Mouse (Mus musculus) large intestine, adult 2 months (tissue): ENCODE data around the gene Gm49721. TPM values are rescaled to one million over a fixed set of nuclear protein-coding genes. Genes with fewer than 3 reads are reported as not detected.
"Not testable (repeated sequence)": the region's sequence is repeated elsewhere in the genome, so short reads cannot be mapped to it uniquely, and the experiment has no call there.

Experiments used
- DNase-seq: peaks from one replicate; pipeline ENCODE4 v3.0.0-alpha.2; 2012; ENCODE audit warnings: low read depth, low spot score
- WGBS: fragments of 180-500 bp; shearing (Covaris S2); methylation state at CpG from one replicate; pipeline ENCODE4 v1.1.7; 2018; 5-methylcytosine and 5-hydroxymethylcytosine counted together
- polyA plus RNA-seq: library from polyadenylated mRNA; depleted of rRNA; stranded (reverse); fragments of >200 nt; gene quantifications from 2 replicates; pipeline ENCODE4 v1.2.3, GENCODE M21; 2012; rRNA removed

Gm49721 gene
- polyA plus RNA-seq: 0.42 and 0.74 TPM in 2 replicates

- not testable (repeated sequence) for DNase-seq
- WGBS: under 1% methylated on average over 49 of the region's 68 CpGs
Measured at GRCm38 (mm10) chr17:6978287-6979248, at the start of gene Gm49721. Gene Gm49721 (plus strand): TSS chr17:6978904.

- not testable (repeated sequence) for DNase-seq
- WGBS: 56% methylated on average over 7 of the region's 7 CpGs
Measured at GRCm38 (mm10) chr17:6931625-6932024, 47.1 kb upstream of the Gm49721 start.

- WGBS: no CpG with 5 or more reads among the region's 4 CpGs
- not testable (repeated sequence) for DNase-seq
Measured at GRCm38 (mm10) chr17:6942560-6942959, 36.1 kb upstream of the Gm49721 start.

GRCm38 (mm10) chr17:6947637-6947983, 31.1 kb upstream of the Gm49721 start:
- 0% methylated on average over 1 of the region's 8 CpGs for WGBS
- DNase-seq: not testable (repeated sequence)

GRCm38 (mm10) chr17:6947984-6948768, 30.5 kb upstream of the Gm49721 start, which contains the start of gene Rsph3b:
Gene Rsph3b (minus strand): TSS chr17:6948682.
- peak; percentile 44 for DNase-seq

GRCm38 (mm10) chr17:6948769-6949228, 29.9 kb upstream of the Gm49721 start:
- DNase-seq: peak; percentile 46
- WGBS: 2% methylated on average over 9 of the region's 9 CpGs

More at GRCm38 (mm10) chr17:6947984-6948768, 30.5 kb upstream of the Gm49721 start, which contains the start of gene Rsph3b:
- WGBS: 1% methylated on average over 73 of the region's 73 CpGs

GRCm38 (mm10) chr17:6958881-6959280, 19.8 kb upstream of the Gm49721 start:
- not testable (repeated sequence) for DNase-seq
- whole genome bisulfite sequencing: 65% methylated on average over 7 of the region's 8 CpGs

- 28% methylated on average over 5 of the region's 6 CpGs for WGBS
- not testable (repeated sequence) for DNase-seq
Measured at GRCm38 (mm10) chr17:6959543-6960259, 19.0 kb upstream of the Gm49721 start.

GRCm38 (mm10) chr17:6960349-6960748, 18.4 kb upstream of the Gm49721 start:
- WGBS: under 1% methylated on average over 12 of the region's 12 CpGs
- not testable (repeated sequence) for DNase-seq

GRCm38 (mm10) chr17:6960776-6961175, 17.9 kb upstream of the Gm49721 start, which contains the start of gene Tagap1:
Gene Tagap1 (minus strand): TSS chr17:6961156.
- not testable (repeated sequence) for DNase-seq
- WGBS: 3% methylated on average over 44 of the region's 51 CpGs

GRCm38 (mm10) chr17:6961181-6962000, 17.3 kb upstream of the Gm49721 start:
- peak; percentile 18 for DNase-seq
- under 1% methylated on average over 21 of the region's 48 CpGs for WGBS

- 69% methylated on average over 4 of the region's 6 CpGs for WGBS
- not testable (repeated sequence) for DNase-seq
Measured at GRCm38 (mm10) chr17:6962339-6962738, 16.4 kb upstream of the Gm49721 start.

GRCm38 (mm10) chr17:6962936-6963335, 15.8 kb upstream of the Gm49721 start:
- WGBS: 40% methylated on average over 4 of the region's 4 CpGs

GRCm38 (mm10) chr17:6965364-6965763, 13.3 kb upstream of the Gm49721 start:
- DNase-seq: not testable (repeated sequence)

More at GRCm38 (mm10) chr17:6962936-6963335, 15.8 kb upstream of the Gm49721 start:
- DNase-seq: not testable (repeated sequence)

GRCm38 (mm10) chr17:6967673-6968072, 11.0 kb upstream of the Gm49721 start:
- 0% methylated on average over 1 of the region's 1 CpGs for WGBS
- not testable (repeated sequence) for DNase-seq

More at GRCm38 (mm10) chr17:6965364-6965763, 13.3 kb upstream of the Gm49721 start:
- WGBS: 10% methylated on average over 6 of the region's 6 CpGs

- WGBS: 100% methylated on average over 1 of the region's 8 CpGs
Measured at GRCm38 (mm10) chr17:6970334-6970733, 8.4 kb upstream of the Gm49721 start, which contains the start of gene Rnaset2b. Gene Rnaset2b (plus strand): TSS chr17:6970634.

GRCm38 (mm10) chr17:6971238-6971637, 7.5 kb upstream of the Gm49721 start:
- WGBS: 86% methylated on average over 8 of the region's 8 CpGs
- DNase-seq: not testable (repeated sequence)

More at GRCm38 (mm10) chr17:6970334-6970733, 8.4 kb upstream of the Gm49721 start, which contains the start of gene Rnaset2b:
- not testable (repeated sequence) for DNase-seq

- not testable (repeated sequence) for DNase-seq
- 43% methylated on average over 4 of the region's 4 CpGs for WGBS
Measured at GRCm38 (mm10) chr17:6972836-6973396, 5.8 kb upstream of the Gm49721 start.
